Mouse (Mus musculus) heart, embryonic 16.5 days (tissue): ENCODE data around the gene Sfrp5. TPM values are rescaled to one million over a fixed set of nuclear protein-coding genes. Genes with fewer than 3 reads are reported as not detected.

Source experiments
- ATAC-seq: fragments of 200-750 bp; cut with Nextera tagmentation; replicated peaks from 2 replicates; pipeline ENCODE4 v1.8.0; 2017; ENCODE audit warnings: moderate number of reproducible peaks; ENCODE audit not compliant: insufficient read depth, low FRiP score; ENCODE audit errors: extremely low read depth
- H3K27ac ChIP-seq: fragments of 300-500 bp; sonication (generic); 2 replicates; pipeline ENCODE4 v1.5.1; 2014; ENCODE audit warnings: mild to moderate bottlenecking, low read length, control low read depth, moderate library complexity
- H3K27me3 ChIP-seq: fragments of 300-500 bp; sonication (generic); 2 replicates; pipeline ENCODE4 v1.6.1; 2014; ENCODE audit warnings: low read length, mixed read lengths; ENCODE audit not compliant: control insufficient read depth, insufficient read depth
- H3K36me3 ChIP-seq: fragments of 300-500 bp; sonication (generic); 2 replicates; pipeline ENCODE4 v1.6.1; 2014; ENCODE audit not compliant: control insufficient read depth, insufficient read depth
- H3K4me1 ChIP-seq: fragments of 300-500 bp; sonication (generic); 2 replicates; pipeline ENCODE4 v1.6.1; 2014; ENCODE audit warnings: low read length, mixed read lengths; ENCODE audit not compliant: control insufficient read depth, insufficient read depth
- H3K4me2 ChIP-seq: fragments of 300-500 bp; sonication (generic); 2 replicates; pipeline ENCODE4 v1.6.1; 2014; ENCODE audit warnings: low read depth, mild to moderate bottlenecking, control low read depth, low read length
- H3K4me3 ChIP-seq: fragments of 300-500 bp; sonication (generic); 2 replicates; pipeline ENCODE4 v1.5.1; 2014; ENCODE audit warnings: mild to moderate bottlenecking, control low read depth, low read length
- H3K9ac ChIP-seq: fragments of 300-500 bp; sonication (generic); 2 replicates; pipeline ENCODE4 v1.6.1; 2014; ENCODE audit warnings: low read length, control low read depth
- H3K9me3 ChIP-seq: fragments of 300-500 bp; sonication (generic); replicated peaks from 2 replicates; pipeline ENCODE4 v1.6.1; 2016; ENCODE audit warnings: low read length; ENCODE audit not compliant: control insufficient read depth
- WGBS: fragments of 180-500 bp; shearing (Covaris S2); extraction: QIAGEN DNeasy Blood & Tissue Kit; methylation state at CpG from one replicate; pipeline ENCODE4 v1.1.7; 2014; 5-methylcytosine and 5-hydroxymethylcytosine counted together
- polyA plus RNA-seq: library from polyadenylated mRNA; unstranded; fragments of >200 nt; fragmentation: Nextera tagmentation; extraction: Ambion mirVana; gene quantifications from 2 replicates; pipeline ENCODE4 v1.2.1, GENCODE M21; 2015

The Sfrp5 gene
- polyA plus RNA-seq, 1 experiment from 2014 or later: 3.5 TPM

- Histone ChIP-seq H3K27ac (no peak overlapping the region), H3K4me1 (no peaks in the 10 kb centered on the region; the same call in 1 of the 2 replicates), H3K9me3 (no peaks in the 10 kb centered on the region), H3K27me3 (peaks cover 3% of the 10 kb centered on the region), H3K4me3 (no peak overlapping the region), H3K4me2 (no peak overlapping the region), H3K9ac (no peak overlapping the region), H3K36me3 (no peaks in the 10 kb centered on the region)
- ATAC-seq: no peak
- 64% methylated on average over 7 of the region's 7 CpGs for WGBS
These were observed 7.4 kb upstream of the Sfrp5 start for GRCm38 (mm10) chr19:42209485-42209884.

GRCm38 (mm10) chr19:42205201-42205600, 3.1 kb upstream of the Sfrp5 start:
- WGBS: 84% methylated on average over 8 of the region's 8 CpGs
- ATAC-seq: no peak
- no peaks in the 10 kb centered on the region for H3K9me3 ChIP-seq
- H3K27me3 ChIP-seq: peaks cover 44% of the 10 kb centered on the region
- H3K4me3 ChIP-seq: no peak overlapping the region
- H3K4me1 ChIP-seq: peaks cover 6% of the 10 kb centered on the region; the same call in 1 of the 2 replicates
- H3K27ac ChIP-seq: no peak overlapping the region
- no peaks in the 10 kb centered on the region for H3K36me3 ChIP-seq
- no peak overlapping the region for H3K9ac ChIP-seq
- no peak overlapping the region for H3K4me2 ChIP-seq

GRCm38 (mm10) chr19:42204306-42204705, 2.3 kb upstream of the Sfrp5 start:
- WGBS: 80% methylated on average over 4 of the region's 4 CpGs
- no peak for ATAC-seq
- no peak overlapping the region for H3K9ac ChIP-seq

GRCm38 (mm10) chr19:42202467-42202866, 415 bp upstream of the Sfrp5 start:
- Histone ChIP-seq H3K36me3 (no peaks in the 10 kb centered on the region), H3K4me3 (peak overlapping the region; percentile 39), H3K9ac (no peak overlapping the region), H3K4me2 (peak overlapping the region; percentile 58), H3K9me3 (no peaks in the 10 kb centered on the region), H3K27ac (no peak overlapping the region), H3K4me1 (peaks cover 6% of the 10 kb centered on the region; the same call in 1 of the 2 replicates), H3K27me3 (peaks cover 65% of the 10 kb centered on the region)
- ATAC-seq: no peak
- 26% methylated on average over 8 of the region's 8 CpGs for WGBS

More at GRCm38 (mm10) chr19:42204306-42204705, 2.3 kb upstream of the Sfrp5 start:
- no peaks in the 10 kb centered on the region for H3K9me3 ChIP-seq
- H3K4me2 ChIP-seq: no peak overlapping the region
- H3K4me3 ChIP-seq: no peak overlapping the region
- no peaks in the 10 kb centered on the region for H3K36me3 ChIP-seq
- H3K4me1 ChIP-seq: peaks cover 6% of the 10 kb centered on the region; the same call in 1 of the 2 replicates
- H3K27me3 ChIP-seq: peaks cover 53% of the 10 kb centered on the region
- H3K27ac ChIP-seq: no peak overlapping the region

GRCm38 (mm10) chr19:42198026-42198425, 4.0 kb downstream of the Sfrp5 start:
- no peak overlapping the region for H3K4me2 ChIP-seq
- no peaks in the 10 kb centered on the region for H3K36me3 ChIP-seq
- 48% methylated on average over 11 of the region's 11 CpGs for WGBS
- H3K4me1 ChIP-seq: peaks cover 8% of the 10 kb centered on the region
- no peak overlapping the region for H3K4me3 ChIP-seq
- H3K27me3 ChIP-seq: peaks cover 48% of the 10 kb centered on the region
- no peak overlapping the region for H3K9ac ChIP-seq
- no peak for ATAC-seq
- no peak overlapping the region for H3K27ac ChIP-seq
- H3K9me3 ChIP-seq: no peaks in the 10 kb centered on the region

GRCm38 (mm10) chr19:42197066-42197465, 5.0 kb downstream of the Sfrp5 start:
- Histone ChIP-seq H3K4me3 (no peak overlapping the region), H3K9me3 (no peaks in the 10 kb centered on the region), H3K9ac (no peak overlapping the region), H3K27ac (no peak overlapping the region), H3K27me3 (peaks cover 39% of the 10 kb centered on the region), H3K4me2 (no peak overlapping the region), H3K4me1 (peaks cover 8% of the 10 kb centered on the region), H3K36me3 (no peaks in the 10 kb centered on the region)
- no peak for ATAC-seq
- 61% methylated on average over 4 of the region's 4 CpGs for WGBS

- no peak for ATAC-seq
- 78% methylated on average over 4 of the region's 4 CpGs for WGBS
These were observed 5.7 kb downstream of the Sfrp5 start for GRCm38 (mm10) chr19:42196378-42196777.

GRCm38 (mm10) chr19:42193311-42193710, 8.7 kb downstream of the Sfrp5 start:
- Histone ChIP-seq H3K4me3 (no peak overlapping the region), H3K4me2 (no peak overlapping the region), H3K9ac (no peak overlapping the region), H3K27ac (no peak overlapping the region), H3K4me1 (peaks cover 3% of the 10 kb centered on the region), H3K9me3 (no peaks in the 10 kb centered on the region), H3K27me3 (peaks cover 1% of the 10 kb centered on the region; the same call in 1 of the 2 replicates), H3K36me3 (peaks cover 7% of the 10 kb centered on the region; the same call in 1 of the 2 replicates)
- WGBS: 61% methylated on average over 2 of the region's 2 CpGs
- no peak for ATAC-seq

More at GRCm38 (mm10) chr19:42196378-42196777, 5.7 kb downstream of the Sfrp5 start:
- H3K36me3 ChIP-seq: peaks cover 2% of the 10 kb centered on the region; the same call in 1 of the 2 replicates
- H3K4me1 ChIP-seq: peaks cover 5% of the 10 kb centered on the region
- no peak overlapping the region for H3K27ac ChIP-seq
- no peaks in the 10 kb centered on the region for H3K9me3 ChIP-seq
- H3K9ac ChIP-seq: no peak overlapping the region
- no peak overlapping the region for H3K4me2 ChIP-seq
- no peak overlapping the region for H3K4me3 ChIP-seq
- H3K27me3 ChIP-seq: peaks cover 32% of the 10 kb centered on the region

GRCm38 (mm10) chr19:42190494-42190893, 11.6 kb downstream of the Sfrp5 start:
- WGBS: 24% methylated on average over 5 of the region's 5 CpGs
- no peak overlapping the region for H3K4me3 ChIP-seq
- no peak overlapping the region for H3K27ac ChIP-seq
- H3K9me3 ChIP-seq: no peaks in the 10 kb centered on the region
- peaks cover 7% of the 10 kb centered on the region; the same call in 1 of the 2 replicates for H3K36me3 ChIP-seq
- H3K9ac ChIP-seq: no peak overlapping the region
- H3K4me1 ChIP-seq: peaks cover 3% of the 10 kb centered on the region
- H3K27me3 ChIP-seq: no peaks in the 10 kb centered on the region
- no peak overlapping the region for H3K4me2 ChIP-seq
- ATAC-seq: 0 out of 2 replicates have a peak, but pooled peaks have one; percentile 64
